Mouse (Mus musculus): ENCODE results near the gene Kcnq2. TPM values are rescaled to one million over a fixed set of nuclear protein-coding genes. Genes with fewer than 3 reads are reported as not detected.

Gene Kcnq2
- polyA plus RNA-seq, 1 experiment from 2014 or later = 0.42 TPM

GRCm38 (mm10) chr2:181160821-181161220 lies 25.7 kb upstream of the Kcnq2 start:
- Histone ChIP-seq H3K4me3 (ENCODE audit: low read depth, low read length) (no peak overlapping the region), H3K27ac (replicated peaks) (no peak overlapping the region), H3K36me3 (ENCODE audit: control insufficient read depth, insufficient read depth, low read length) (no peaks in the 10 kb centered on the region), H3K27me3 (ENCODE audit: control insufficient read depth, insufficient read depth, low read length) (0 out of 2 replicates have a peak, but pooled peaks cover under 1% of the 10 kb centered on the region), H3K9me3 (ENCODE audit: control insufficient read depth, low read length) (no peaks in the 10 kb centered on the region), H3K4me2 (replicated peaks; ENCODE audit: low read depth) (no peak overlapping the region), H3K9ac (ENCODE audit: low read length) (no peak overlapping the region), H3K4me1 (replicated peaks; ENCODE audit: control insufficient read depth, insufficient read depth) (no peaks in the 10 kb centered on the region)
- TF ChIP-seq CTCF (IDR thresholded peaks at IDR 0.05; ENCODE audit: low read depth) (no peak), EP300 (optimal IDR thresholded peaks at IDR 0.05) (no peak)
- 60% methylated on average over 4 of the region's 4 CpGs for WGBS
- no peak for DNase-seq (ENCODE audit: low spot score)
- no peak for ATAC-seq (ENCODE audit: low FRiP score, low TSS enrichment)

DNA sequence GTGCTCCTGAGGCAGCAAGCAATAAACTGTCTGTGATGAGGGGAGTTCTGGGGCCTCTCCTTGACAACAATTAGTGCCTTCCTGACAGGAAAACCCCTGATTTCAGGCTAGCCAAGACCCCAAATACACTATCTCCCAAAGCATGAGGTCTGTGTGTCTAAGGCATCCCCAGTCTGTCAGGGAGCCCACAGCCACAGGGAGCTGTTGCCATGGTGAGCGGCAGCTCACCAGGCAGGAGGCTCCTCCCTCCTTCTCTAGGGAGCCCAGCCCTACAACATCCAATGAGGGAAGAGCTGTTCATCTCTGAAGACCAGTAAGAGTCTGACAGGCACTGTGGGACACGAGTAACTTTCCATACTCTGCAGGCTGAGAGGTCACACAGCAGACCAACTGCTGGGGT lies 24.7 kb upstream of the Kcnq2 start:
- Histone ChIP-seq H3K9me3 (ENCODE audit: control insufficient read depth, low read length) (no peaks in the 10 kb centered on the region), H3K27me3 (ENCODE audit: control insufficient read depth, insufficient read depth, low read length) (0 out of 2 replicates have a peak, but pooled peaks cover 2% of the 10 kb centered on the region), H3K4me3 (ENCODE audit: low read depth, low read length) (no peak overlapping the region), H3K4me2 (replicated peaks; ENCODE audit: low read depth) (no peak overlapping the region), H3K27ac (replicated peaks) (no peak overlapping the region), H3K4me1 (replicated peaks; ENCODE audit: control insufficient read depth, insufficient read depth) (no peaks in the 10 kb centered on the region), H3K36me3 (ENCODE audit: control insufficient read depth, insufficient read depth, low read length) (no peaks in the 10 kb centered on the region), H3K9ac (ENCODE audit: low read length) (no peak overlapping the region)
- TF ChIP-seq EP300 (optimal IDR thresholded peaks at IDR 0.05) (no peak), CTCF (IDR thresholded peaks at IDR 0.05; ENCODE audit: low read depth) (no peak)
- ATAC-seq (ENCODE audit: low FRiP score, low TSS enrichment) (no peak; the same call in 1 of the 2 replicates), DNase-seq (ENCODE audit: low spot score) (no peak)
- 0% methylated on average over 2 of the region's 2 CpGs for WGBS

- Histone ChIP-seq H3K9ac (ENCODE audit: low read length) (no peak overlapping the region), H3K27ac (replicated peaks) (no peak overlapping the region)
- 52% methylated on average over 7 of the region's 7 CpGs for WGBS
Observed at GRCm38 (mm10) chr2:181159091-181159514, 24.0 kb upstream of the Kcnq2 start.

DNA sequence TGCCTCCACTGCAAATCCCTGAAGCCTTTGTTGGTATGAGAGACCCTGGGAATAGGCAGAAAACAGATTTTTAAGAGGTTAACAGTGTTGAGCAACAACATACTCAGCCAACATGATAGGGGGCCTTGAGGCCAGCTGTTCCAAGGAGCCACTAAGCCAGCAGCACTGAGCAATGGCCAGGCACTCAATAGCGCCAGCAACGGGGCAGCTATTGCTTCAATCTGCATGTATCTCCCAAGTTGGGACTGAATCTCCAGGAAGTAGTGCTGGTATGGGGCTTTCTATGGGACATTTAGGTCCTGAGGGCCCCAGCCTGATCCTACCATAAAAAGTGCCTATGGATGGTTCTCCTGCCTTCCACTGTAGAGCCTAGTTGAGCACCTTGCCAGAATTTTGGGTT lies 23.4 kb upstream of the Kcnq2 start:
- Histone ChIP-seq H3K27ac (replicated peaks) (no peak overlapping the region), H3K4me2 (replicated peaks; ENCODE audit: low read depth) (no peak overlapping the region), H3K36me3 (ENCODE audit: control insufficient read depth, insufficient read depth, low read length) (no peaks in the 10 kb centered on the region), H3K4me1 (replicated peaks; ENCODE audit: control insufficient read depth, insufficient read depth) (no peaks in the 10 kb centered on the region), H3K9ac (ENCODE audit: low read length) (no peak overlapping the region), H3K27me3 (ENCODE audit: control insufficient read depth, insufficient read depth, low read length) (0 out of 2 replicates have a peak, but pooled peaks cover 2% of the 10 kb centered on the region), H3K9me3 (ENCODE audit: control insufficient read depth, low read length) (no peaks in the 10 kb centered on the region), H3K4me3 (ENCODE audit: low read depth, low read length) (no peak overlapping the region)
- TF ChIP-seq EP300 (optimal IDR thresholded peaks at IDR 0.05) (no peak), CTCF (IDR thresholded peaks at IDR 0.05; ENCODE audit: low read depth) (no peak)
- ATAC-seq (ENCODE audit: low FRiP score, low TSS enrichment) = no peak
- DNase-seq (ENCODE audit: low spot score) = no peak
- 89% methylated on average over 2 of the region's 2 CpGs for WGBS

More at GRCm38 (mm10) chr2:181159091-181159514, 24.0 kb upstream of the Kcnq2 start:
- Histone ChIP-seq H3K36me3 (ENCODE audit: control insufficient read depth, insufficient read depth, low read length) (no peaks in the 10 kb centered on the region), H3K27me3 (ENCODE audit: control insufficient read depth, insufficient read depth, low read length) (0 out of 2 replicates have a peak, but pooled peaks cover 2% of the 10 kb centered on the region), H3K4me2 (replicated peaks; ENCODE audit: low read depth) (no peak overlapping the region), H3K4me1 (replicated peaks; ENCODE audit: control insufficient read depth, insufficient read depth) (no peaks in the 10 kb centered on the region), H3K4me3 (ENCODE audit: low read depth, low read length) (no peak overlapping the region), H3K9me3 (ENCODE audit: control insufficient read depth, low read length) (no peaks in the 10 kb centered on the region)
- ATAC-seq (ENCODE audit: low FRiP score, low TSS enrichment) (no peak), DNase-seq (ENCODE audit: low spot score) (no peak)
- TF ChIP-seq EP300 (optimal IDR thresholded peaks at IDR 0.05) (no peak), CTCF (IDR thresholded peaks at IDR 0.05; ENCODE audit: low read depth) (no peak)

DNA sequence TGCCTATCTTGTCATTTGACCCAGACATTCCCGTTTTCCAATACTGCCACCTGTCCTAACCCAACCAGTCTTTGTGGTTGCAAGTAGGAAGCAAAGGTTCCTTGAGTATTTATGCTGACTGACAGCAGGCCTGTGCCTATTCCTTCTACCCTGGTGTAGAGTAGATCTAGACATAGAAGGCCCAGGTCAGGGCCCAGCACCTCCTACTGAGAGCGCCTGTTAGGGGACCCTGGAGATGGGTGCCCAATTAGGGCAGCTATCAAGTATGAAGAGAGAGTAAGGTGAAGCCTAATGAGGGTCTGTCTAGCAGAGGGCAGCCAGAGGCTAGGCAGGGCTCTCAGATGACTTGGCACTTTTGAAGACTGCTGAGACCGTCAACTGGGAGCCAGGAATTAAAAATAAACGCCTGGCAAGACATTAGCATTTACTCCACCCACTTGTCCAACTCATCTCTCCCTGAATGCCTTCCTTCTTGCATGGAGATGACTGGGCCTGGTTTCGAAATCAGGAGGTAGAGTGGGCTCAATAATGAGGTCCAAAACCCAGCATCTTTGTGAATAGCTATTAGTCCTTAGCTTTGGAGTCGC lies 22.7 kb upstream of the Kcnq2 start:
- H3K9me3 ChIP-seq (ENCODE audit: control insufficient read depth, low read length) = no peaks in the 10 kb centered on the region

DNA sequence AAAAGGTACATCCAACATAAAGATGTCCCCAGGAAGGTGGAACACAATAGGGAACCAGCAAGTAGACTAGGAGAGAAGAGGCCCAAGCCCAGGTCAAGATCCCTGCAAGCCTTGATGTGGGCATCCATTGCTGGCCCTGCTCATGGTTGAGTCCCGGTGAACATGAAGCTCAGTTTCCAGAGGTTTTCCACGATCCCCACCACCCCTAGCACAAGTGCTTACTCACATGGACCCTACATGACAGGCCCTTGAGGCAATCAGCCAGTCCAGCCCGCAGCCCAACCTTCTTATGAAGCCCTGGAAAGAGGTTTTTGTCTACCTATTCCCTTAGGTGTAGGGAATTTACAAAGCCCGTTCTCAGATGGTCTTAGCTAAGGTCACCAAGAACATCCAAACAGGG lies 22.1 kb upstream of the Kcnq2 start:
- H3K4me3 ChIP-seq (ENCODE audit: low read depth, low read length) = no peak overlapping the region
- 0 out of 2 replicates have a peak, but pooled peaks cover 2% of the 10 kb centered on the region for H3K27me3 ChIP-seq (ENCODE audit: control insufficient read depth, insufficient read depth, low read length)
- no peaks in the 10 kb centered on the region for H3K9me3 ChIP-seq (ENCODE audit: control insufficient read depth, low read length)
- H3K9ac ChIP-seq (ENCODE audit: low read length) = no peak overlapping the region
- H3K4me2 ChIP-seq (replicated peaks; ENCODE audit: low read depth) = no peak overlapping the region
- H3K4me1 ChIP-seq (replicated peaks; ENCODE audit: control insufficient read depth, insufficient read depth) = no peaks in the 10 kb centered on the region
- WGBS = 84% methylated on average over 4 of the region's 4 CpGs
- ATAC-seq (ENCODE audit: low FRiP score, low TSS enrichment) = no peak
- DNase-seq (ENCODE audit: low spot score) = no peak
- H3K36me3 ChIP-seq (ENCODE audit: control insufficient read depth, insufficient read depth, low read length) = no peaks in the 10 kb centered on the region
- no peak for TF ChIP-seq EP300 (optimal IDR thresholded peaks at IDR 0.05)
- TF ChIP-seq CTCF (IDR thresholded peaks at IDR 0.05; ENCODE audit: low read depth) = no peak
- no peak overlapping the region for H3K27ac ChIP-seq (replicated peaks)

More for the DNA sequence above, 22.7 kb upstream of the Kcnq2 start:
- 66% methylated on average over 6 of the region's 6 CpGs for WGBS
- Histone ChIP-seq H3K4me2 (replicated peaks; ENCODE audit: low read depth) (no peak overlapping the region), H3K27me3 (ENCODE audit: control insufficient read depth, insufficient read depth, low read length) (0 out of 2 replicates have a peak, but pooled peaks cover 2% of the 10 kb centered on the region), H3K36me3 (ENCODE audit: control insufficient read depth, insufficient read depth, low read length) (no peaks in the 10 kb centered on the region), H3K27ac (replicated peaks) (no peak overlapping the region), H3K4me1 (replicated peaks; ENCODE audit: control insufficient read depth, insufficient read depth) (no peaks in the 10 kb centered on the region), H3K4me3 (ENCODE audit: low read depth, low read length) (no peak overlapping the region), H3K9ac (ENCODE audit: low read length) (no peak overlapping the region)
- no peak for DNase-seq (ENCODE audit: low spot score)
- ATAC-seq (ENCODE audit: low FRiP score, low TSS enrichment) = no peak
- no peak for TF ChIP-seq CTCF (IDR thresholded peaks at IDR 0.05; ENCODE audit: low read depth)
- TF ChIP-seq EP300 (optimal IDR thresholded peaks at IDR 0.05) = no peak

All from stomach, postnatal 0 days (tissue).